Mouse (Mus musculus) testis, adult 2 months (tissue): ENCODE measurements around the gene Gabpb2.
"Not testable (repeated sequence)": the region's sequence is repeated elsewhere in the genome, so short reads cannot be mapped to it uniquely, and the experiment has no call there.

Experiments
- CTCF ChIP-seq: fragments of 200-500 bp; IDR thresholded peaks from 2 replicates; pipeline ENCODE4 v1.5.1; 2012; ENCODE audit warnings: low read depth, mild to moderate bottlenecking, inconsistent platforms, low read length, moderate library complexity; ENCODE audit not compliant: control insufficient read depth, insufficient read depth, insufficient replicate concordance
- POLR2A ChIP-seq: fragments of 200-500 bp; IDR thresholded peaks from 2 replicates; pipeline ENCODE4 v1.6.1; 2012; ENCODE audit warnings: low read depth, mild to moderate bottlenecking, inconsistent platforms, low read length, moderate library complexity; ENCODE audit not compliant: control insufficient read depth

GRCm38 (mm10) chr3:95134133-95134532, 83.6 kb downstream of the Gabpb2 start:
- TF ChIP-seq CTCF, POLR2A: not testable (repeated sequence)
